ENCODE assay signal across 9 mouse cellular contexts in genomic region chr4:123991223-123991622, GRCm38 (mm10).
DNase-seq lines count a peak whose midpoint lies in the region; ATAC-seq and TF ChIP-seq lines count a peak whose summit lies in the region.
"Had no signal": no experiment of that assay in that cellular context is flagged by ENCODE, and none has a peak within 500 bp of the region (broad histone marks: within the 10 kb centered on the region; RNA-seq: fewer than 3 reads in every experiment).

No protein-coding gene starts in this region.

- WGBS in kidney, embryonic 14.5 days, result 12% methylated on average over 10 of the region's 10 CpGs
- WGBS in limb, embryonic 11.5 days, result 11% methylated on average over 10 of the region's 10 CpGs

- peaks cover 7% of the 10 kb centered on the region for H3K4me1 ChIP-seq in kidney, embryonic 14.5 days (ENCODE audit: control insufficient read depth, insufficient read depth, low read length)
- 0 out of 2 replicates have a peak, but pooled peaks cover 2% of the 10 kb centered on the region for H3K4me1 ChIP-seq in embryonic fibroblast, embryonic 13.5 days (ENCODE audit: control insufficient read depth, insufficient read depth, low read length)
- H3K4me1 ChIP-seq in limb, embryonic 11.5 days (ENCODE audit: control insufficient read depth, insufficient read depth, low read length), result 0 out of 2 replicates have a peak, but pooled peaks cover 8% of the 10 kb centered on the region

- peaks cover 25% of the 10 kb centered on the region for H3K27me3 ChIP-seq in kidney, embryonic 14.5 days (ENCODE audit: control insufficient read depth, insufficient read depth, low read length)
- H3K27me3 ChIP-seq in limb, embryonic 11.5 days (ENCODE audit: control insufficient read depth, insufficient read depth, low read length), result peaks cover 14% of the 10 kb centered on the region; the same call in 1 of the 2 replicates

- no peak overlapping the region for H3K27ac ChIP-seq in kidney, embryonic 14.5 days (ENCODE audit: low read depth, low read length)
- H3K27ac ChIP-seq in embryonic fibroblast, embryonic 13.5 days (ENCODE audit: insufficient read depth, low read length), result no peak overlapping the region
- no peak overlapping the region for H3K27ac ChIP-seq in limb, embryonic 11.5 days (replicated peaks; ENCODE audit: low read depth, low read length)

- no peak for TF ChIP-seq CTCF in embryonic fibroblast, embryonic 13.5 days (IDR thresholded peaks at IDR 0.05; ENCODE audit: borderline replicate concordance, insufficient read depth, low read length)

- no peak for TF ChIP-seq POLR2A in embryonic fibroblast, embryonic 13.5 days (IDR thresholded peaks at IDR 0.05; ENCODE audit: low read depth, low read length)

- H3K9ac ChIP-seq in kidney, embryonic 14.5 days (ENCODE audit: low read depth, low read length), result no peak overlapping the region
- no peak overlapping the region; the same call in 1 of the 2 replicates for H3K9ac ChIP-seq in limb, embryonic 11.5 days (ENCODE audit: low read length)

- DNase-seq in kidney, postnatal 25 days, result no peak
- peak; percentile 34 for DNase-seq in limb, embryonic 11.5 days (ENCODE audit: low spot score)
- DNase-seq in neural tube, embryonic 10.5 days (ENCODE audit: extremely low spot score, low spot score), result peak; percentile 20
- DNase-seq in spleen, adult 12 weeks (ENCODE audit: low spot score), result no peak
- DNase-seq in right cerebral cortex, postnatal 10 days (ENCODE audit: low spot score in 2 of 2), result no peak
- no peak for DNase-seq in thymus, postnatal 10 days (ENCODE audit: low spot score in 2 of 2)

- peak overlapping the region; percentile 45 for H3K4me2 ChIP-seq in kidney, embryonic 14.5 days (replicated peaks; ENCODE audit: low read depth, low read length)
- H3K4me2 ChIP-seq in limb, embryonic 11.5 days (ENCODE audit: low read depth, severe bottlenecking), result peak overlapping the region; percentile 78

- no peak for ATAC-seq in kidney, embryonic 14.5 days (ENCODE audit: low FRiP score, low TSS enrichment)
- ATAC-seq in limb, embryonic 11.5 days (ENCODE audit: insufficient number of reproducible peaks, low FRiP score, low TSS enrichment, low read depth), result no peak
- ATAC-seq: lung, postnatal 0 days had no signal

- H3K4me3 ChIP-seq in kidney, embryonic 14.5 days (ENCODE audit: low read length), result peak overlapping the region; percentile 25; the same call in 1 of the 2 replicates
- H3K4me3 ChIP-seq in embryonic fibroblast, embryonic 13.5 days (ENCODE audit: insufficient read depth, low read length), result peak overlapping the region; percentile 1; the same call in 1 of the 2 replicates
- peak overlapping the region; percentile 25 for H3K4me3 ChIP-seq in limb, embryonic 11.5 days (ENCODE audit: low read depth, low read length)

- H3K9me3 ChIP-seq in kidney, embryonic 14.5 days (ENCODE audit: control insufficient read depth, low read length), result no peaks in the 10 kb centered on the region
- H3K9me3 ChIP-seq in limb, embryonic 11.5 days (ENCODE audit: control insufficient read depth, low read length), result no peaks in the 10 kb centered on the region

- no peaks in the 10 kb centered on the region for H3K36me3 ChIP-seq in kidney, embryonic 14.5 days (ENCODE audit: control insufficient read depth, insufficient read depth, low read length)
- no peaks in the 10 kb centered on the region for H3K36me3 ChIP-seq in limb, embryonic 11.5 days (ENCODE audit: control insufficient read depth, insufficient read depth, low read length)

Comparison
In these comparisons a context has a peak if more than half of its experiments do, and no peak if none do; other contexts are left out.
1. DNase-seq: peak in limb, embryonic 11.5 days (single experiment) and neural tube, embryonic 10.5 days (single experiment); none in kidney, postnatal 25 days (0 of 2), spleen, adult 12 weeks (single experiment), right cerebral cortex, postnatal 10 days (0 of 2) and thymus, postnatal 10 days (0 of 2).
2. Peak in every context shown above with its lines, with median percentiles within 50 percentile points of each other: H3K4me3 ChIP-seq.